Mouse (Mus musculus): ENCODE results near the gene Tmem196. TPM values are rescaled to one million over a fixed set of nuclear protein-coding genes. Genes with fewer than 3 reads are reported as not detected.

The Tmem196 gene
- not detected in 2 replicates for total RNA-seq (2017)

- ATAC-seq (replicated peaks in 1 of 2; ENCODE audit: insufficient read depth in 1 of 2, low FRiP score in 2 of 2, low TSS enrichment in 1 of 2, low read depth in 1 of 2, poor library complexity in 2 of 2, severe bottlenecking in 2 of 2) = peak; percentile 12 to 48; a peak in 3 of 4 replicates
These were observed at the start of gene Tmem196 for GRCm38 (mm10) chr12:119945589-119946310. Gene Tmem196 (plus strand): TSS chr12:119945822.

- ATAC-seq (replicated peaks in 1 of 2; ENCODE audit: insufficient read depth in 1 of 2, low FRiP score in 2 of 2, low TSS enrichment in 1 of 2, low read depth in 1 of 2, poor library complexity in 2 of 2, severe bottlenecking in 2 of 2) = 0 out of 4 replicates have a peak, but pooled peaks of 1 of the 2 experiments have one; percentile 25
These were observed 680 bp downstream of the Tmem196 start for GRCm38 (mm10) chr12:119946311-119946692.

- ATAC-seq (replicated peaks in 1 of 2; ENCODE audit: insufficient read depth in 1 of 2, low FRiP score in 2 of 2, low TSS enrichment in 1 of 2, low read depth in 1 of 2, poor library complexity in 2 of 2, severe bottlenecking in 2 of 2) = no peak
These were observed 11.4 kb downstream of the Tmem196 start for GRCm38 (mm10) chr12:119957041-119957440.

GRCm38 (mm10) chr12:119960730-119961129, 15.1 kb downstream of the Tmem196 start:
- ATAC-seq (replicated peaks in 1 of 2; ENCODE audit: insufficient read depth in 1 of 2, low FRiP score in 2 of 2, low TSS enrichment in 1 of 2, low read depth in 1 of 2, poor library complexity in 2 of 2, severe bottlenecking in 2 of 2) = no peak

- peak; percentile 73 to 85; a peak in 3 of 4 replicates for ATAC-seq (replicated peaks in 1 of 2; ENCODE audit: insufficient read depth in 1 of 2, low FRiP score in 2 of 2, low TSS enrichment in 1 of 2, low read depth in 1 of 2, poor library complexity in 2 of 2, severe bottlenecking in 2 of 2)
These were observed 19.8 kb downstream of the Tmem196 start for GRCm38 (mm10) chr12:119965373-119965772.

- ATAC-seq (replicated peaks in 1 of 2; ENCODE audit: insufficient read depth in 1 of 2, low FRiP score in 2 of 2, low TSS enrichment in 1 of 2, low read depth in 1 of 2, poor library complexity in 2 of 2, severe bottlenecking in 2 of 2) = no peak
These were observed 24.4 kb downstream of the Tmem196 start for GRCm38 (mm10) chr12:119970068-119970467.

- ATAC-seq (replicated peaks in 1 of 2; ENCODE audit: insufficient read depth in 1 of 2, low FRiP score in 2 of 2, low TSS enrichment in 1 of 2, low read depth in 1 of 2, poor library complexity in 2 of 2, severe bottlenecking in 2 of 2) = peak; percentile 69 to 71; a peak in 3 of 4 replicates
These were observed 36.1 kb downstream of the Tmem196 start for GRCm38 (mm10) chr12:119981731-119982130.

GRCm38 (mm10) chr12:119998267-119998666, 52.6 kb downstream of the Tmem196 start:
- no peak for ATAC-seq (replicated peaks in 1 of 2; ENCODE audit: insufficient read depth in 1 of 2, low FRiP score in 2 of 2, low TSS enrichment in 1 of 2, low read depth in 1 of 2, poor library complexity in 2 of 2, severe bottlenecking in 2 of 2)

GRCm38 (mm10) chr12:120004280-120004679, 58.7 kb downstream of the Tmem196 start:
- ATAC-seq (replicated peaks in 1 of 2; ENCODE audit: insufficient read depth in 1 of 2, low FRiP score in 2 of 2, low TSS enrichment in 1 of 2, low read depth in 1 of 2, poor library complexity in 2 of 2, severe bottlenecking in 2 of 2) = no peak

GRCm38 (mm10) chr12:120014768-120015167, 69.1 kb downstream of the Tmem196 start:
- no peak for ATAC-seq (replicated peaks in 1 of 2; ENCODE audit: insufficient read depth in 1 of 2, low FRiP score in 2 of 2, low TSS enrichment in 1 of 2, low read depth in 1 of 2, poor library complexity in 2 of 2, severe bottlenecking in 2 of 2)

GRCm38 (mm10) chr12:120015201-120015600, 69.6 kb downstream of the Tmem196 start:
- ATAC-seq (replicated peaks in 1 of 2; ENCODE audit: insufficient read depth in 1 of 2, low FRiP score in 2 of 2, low TSS enrichment in 1 of 2, low read depth in 1 of 2, poor library complexity in 2 of 2, severe bottlenecking in 2 of 2) = no peak

GRCm38 (mm10) chr12:120028089-120028959, 82.7 kb downstream of the Tmem196 start:
- peak; percentile 82 to 89 for ATAC-seq (replicated peaks in 1 of 2; ENCODE audit: insufficient read depth in 1 of 2, low FRiP score in 2 of 2, low TSS enrichment in 1 of 2, low read depth in 1 of 2, poor library complexity in 2 of 2, severe bottlenecking in 2 of 2)
